Mouse (Mus musculus): ENCODE measurements around the gene Unc119. TPM values are rescaled to one million over a fixed set of nuclear protein-coding genes. Genes with fewer than 3 reads are reported as not detected.

The Unc119 gene
- polyA plus RNA-seq, 2 experiments, result 55.7 to 114 TPM

DNA sequence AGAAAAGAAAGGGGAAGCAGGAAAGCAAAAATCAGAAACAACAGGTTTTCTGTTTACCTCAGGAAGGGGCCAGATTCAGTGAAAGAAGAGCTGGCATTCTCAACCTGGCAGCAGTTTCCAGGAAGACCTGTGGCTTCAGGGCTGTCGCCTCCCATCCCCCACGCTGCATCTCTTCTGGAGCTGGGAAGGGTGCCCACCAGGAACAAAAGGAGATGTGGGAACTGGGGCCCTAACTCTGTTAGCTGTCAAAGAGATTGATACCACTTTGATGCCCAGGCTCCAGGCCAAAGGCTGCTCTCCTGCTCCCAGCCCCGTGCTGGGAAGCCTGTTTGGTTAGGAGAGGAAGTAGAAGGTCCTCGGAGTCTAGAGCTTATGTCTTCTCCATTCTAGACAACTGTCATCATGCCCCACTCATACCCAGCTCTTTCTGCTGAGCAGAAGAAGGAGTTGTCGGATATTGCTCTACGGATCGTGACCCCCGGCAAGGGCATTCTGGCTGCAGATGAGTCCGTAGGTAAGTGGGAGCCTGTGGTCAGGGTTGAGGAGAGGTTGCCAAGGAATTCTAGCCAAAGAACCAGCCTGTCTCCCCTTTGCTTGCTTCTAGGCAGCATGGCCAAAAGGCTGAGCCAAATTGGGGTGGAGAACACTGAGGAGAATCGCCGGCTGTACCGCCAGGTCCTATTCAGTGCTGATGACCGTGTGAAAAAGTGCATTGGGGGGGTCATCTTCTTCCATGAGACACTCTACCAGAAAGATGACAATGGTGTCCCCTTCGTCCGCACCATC is 19.1 kb upstream of the Unc119 start:
- no peak for ATAC-seq (ENCODE audit: low FRiP score, low read depth)

DNA sequence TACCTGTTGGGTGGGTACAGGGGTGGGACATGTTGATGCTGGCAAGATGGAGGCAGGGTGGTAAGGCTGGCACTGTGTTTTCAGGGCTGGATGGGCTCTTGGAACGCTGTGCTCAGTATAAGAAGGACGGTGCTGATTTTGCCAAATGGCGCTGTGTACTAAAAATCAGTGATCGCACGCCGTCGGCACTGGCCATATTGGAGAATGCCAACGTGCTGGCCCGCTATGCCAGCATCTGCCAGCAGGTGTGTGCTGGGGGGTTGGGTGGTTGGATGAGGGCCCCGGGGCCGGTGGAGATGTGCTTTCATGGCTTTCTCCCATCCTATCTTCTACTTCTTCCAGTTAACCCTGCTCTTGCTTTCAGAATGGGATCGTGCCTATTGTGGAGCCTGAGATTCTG is 18.3 kb upstream of the Unc119 start:
- H3K4me1 ChIP-seq (ENCODE audit: control insufficient read depth, insufficient read depth, low read length), result peaks cover 20% of the 10 kb centered on the region
- peaks cover 20% of the 10 kb centered on the region for H3K36me3 ChIP-seq (ENCODE audit: control insufficient read depth, insufficient read depth, low read length)
- no peak for TF ChIP-seq POLR2A (IDR thresholded peaks at IDR 0.05; ENCODE audit: borderline replicate concordance, extremely low read depth, insufficient read depth, insufficient read length)
- H3K27me3 ChIP-seq (ENCODE audit: control insufficient read depth, insufficient read depth, low read length), result no peaks in the 10 kb centered on the region
- H3K9me3 ChIP-seq (ENCODE audit: control insufficient read depth, low read length), result no peaks in the 10 kb centered on the region
- H3K9ac ChIP-seq (ENCODE audit: low read depth, low read length, severe bottlenecking), result no peak overlapping the region
- H3K4me3 ChIP-seq (replicated peaks; ENCODE audit: low read length), result no peak overlapping the region
- no peak overlapping the region for H3K27ac ChIP-seq (replicated peaks; ENCODE audit: low read depth, low read length)
- ATAC-seq (ENCODE audit: low FRiP score, low read depth) (no peak), DNase-seq (ENCODE audit: low spot score) (no peak)
- whole genome bisulfite sequencing, result 94% methylated on average over 12 of the region's 12 CpGs
- H3K4me2 ChIP-seq (replicated peaks; ENCODE audit: low read depth, low read length, severe bottlenecking), result no peak overlapping the region

More for the DNA sequence above, 19.1 kb upstream of the Unc119 start:
- Histone ChIP-seq H3K4me3 (replicated peaks; ENCODE audit: low read length) (no peak overlapping the region), H3K9ac (ENCODE audit: low read depth, low read length, severe bottlenecking) (no peak overlapping the region), H3K36me3 (ENCODE audit: control insufficient read depth, insufficient read depth, low read length) (peaks cover 26% of the 10 kb centered on the region), H3K27ac (replicated peaks; ENCODE audit: low read depth, low read length) (no peak overlapping the region), H3K27me3 (ENCODE audit: control insufficient read depth, insufficient read depth, low read length) (no peaks in the 10 kb centered on the region), H3K4me2 (replicated peaks; ENCODE audit: low read depth, low read length, severe bottlenecking) (no peak overlapping the region), H3K9me3 (ENCODE audit: control insufficient read depth, low read length) (no peaks in the 10 kb centered on the region), H3K4me1 (ENCODE audit: control insufficient read depth, insufficient read depth, low read length) (peaks cover 20% of the 10 kb centered on the region)
- no peak for TF ChIP-seq POLR2A (IDR thresholded peaks at IDR 0.05; ENCODE audit: borderline replicate concordance, extremely low read depth, insufficient read depth, insufficient read length)
- WGBS, result 88% methylated on average over 15 of the region's 15 CpGs
- DNase-seq (ENCODE audit: low spot score), result no peak

DNA sequence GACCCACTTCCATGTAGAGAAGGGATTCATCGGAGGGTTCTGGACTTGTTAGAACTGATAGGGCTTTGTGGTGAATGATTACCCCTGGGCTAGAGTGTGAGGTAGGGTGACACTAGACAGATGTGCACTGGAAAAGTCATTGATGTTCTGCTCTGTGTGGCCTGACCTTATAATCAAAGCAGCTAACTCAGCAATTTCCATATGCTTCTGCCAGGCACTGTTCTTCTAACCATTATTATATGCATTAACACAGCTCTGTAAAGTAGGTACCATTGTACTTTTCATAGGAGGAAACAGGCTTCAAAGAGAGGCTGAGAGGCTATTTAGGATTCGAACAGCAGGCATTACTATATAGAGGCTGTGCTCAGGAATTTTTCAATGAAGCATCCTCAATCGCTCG is 16.1 kb upstream of the Unc119 start:
- Histone ChIP-seq H3K4me3 (replicated peaks; ENCODE audit: low read length) (no peak overlapping the region), H3K4me1 (ENCODE audit: control insufficient read depth, insufficient read depth, low read length) (peaks cover 18% of the 10 kb centered on the region), H3K4me2 (replicated peaks; ENCODE audit: low read depth, low read length, severe bottlenecking) (no peak overlapping the region), H3K9me3 (ENCODE audit: control insufficient read depth, low read length) (no peaks in the 10 kb centered on the region), H3K9ac (ENCODE audit: low read depth, low read length, severe bottlenecking) (no peak overlapping the region), H3K36me3 (ENCODE audit: control insufficient read depth, insufficient read depth, low read length) (0 out of 2 replicates have a peak, but pooled peaks cover 2% of the 10 kb centered on the region), H3K27ac (replicated peaks; ENCODE audit: low read depth, low read length) (no peak overlapping the region), H3K27me3 (ENCODE audit: control insufficient read depth, insufficient read depth, low read length) (no peaks in the 10 kb centered on the region)
- TF ChIP-seq POLR2A (IDR thresholded peaks at IDR 0.05; ENCODE audit: borderline replicate concordance, extremely low read depth, insufficient read depth, insufficient read length), result no peak
- ATAC-seq (ENCODE audit: low FRiP score, low read depth) (no peak), DNase-seq (ENCODE audit: low spot score) (no peak)
- WGBS, result 88% methylated on average over 4 of the region's 4 CpGs

DNA sequence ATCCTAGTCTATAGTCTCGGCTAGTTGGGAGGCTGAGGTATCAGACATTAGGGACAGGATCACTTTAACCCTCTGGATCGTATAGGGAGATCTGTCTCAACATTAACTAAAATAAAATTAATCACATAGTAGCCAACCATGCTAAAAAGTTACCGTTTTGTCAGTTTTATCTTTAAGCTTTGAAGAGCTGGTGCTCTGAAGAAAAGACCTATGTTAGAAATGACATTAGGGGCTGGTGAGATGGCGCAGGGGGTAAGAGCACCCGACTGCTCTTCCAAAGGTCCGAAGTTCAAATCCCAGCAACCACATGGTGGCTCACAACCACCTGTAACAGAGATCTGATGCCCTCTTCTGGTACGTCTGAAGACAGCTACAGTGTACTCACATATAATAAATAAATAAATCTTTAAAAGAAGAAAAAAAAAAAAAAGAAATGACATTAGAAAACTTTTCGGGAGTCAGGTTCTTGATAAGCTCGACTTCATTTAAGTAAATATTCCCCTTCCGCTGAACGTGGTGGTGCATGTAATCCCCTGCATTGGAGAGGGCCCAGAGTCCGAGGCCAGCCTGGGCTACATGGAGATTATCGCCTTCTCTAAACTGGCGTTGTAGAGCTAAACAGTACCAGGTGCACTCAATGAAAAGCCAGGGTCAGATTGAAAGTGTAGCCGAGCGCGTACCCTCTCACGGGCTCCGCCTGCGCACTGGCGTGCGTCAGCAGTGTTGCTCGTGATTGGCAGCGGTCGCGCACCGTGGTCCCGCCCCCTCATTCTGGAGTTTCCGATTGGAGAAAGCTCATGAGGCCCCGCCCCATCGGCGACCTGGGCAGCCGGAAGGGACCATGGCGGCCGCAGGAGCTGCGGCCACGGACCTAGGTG is 15.4 kb upstream of the Unc119 start, which contains the start of gene Pigs:
Gene Pigs (plus strand): TSS at position 782 of the 878 bp plus-strand sequence.
- Histone ChIP-seq H3K9ac (ENCODE audit: low read depth, low read length, severe bottlenecking) (peak within 1 kb of the TSS; percentile 66), H3K4me1 (ENCODE audit: control insufficient read depth, insufficient read depth, low read length) (peaks cover 11% of the 10 kb centered on the region), H3K27ac (replicated peaks; ENCODE audit: low read depth, low read length) (no peak within 1 kb of the TSS), H3K27me3 (ENCODE audit: control insufficient read depth, insufficient read depth, low read length) (no peaks in the 10 kb centered on the region), H3K4me2 (replicated peaks; ENCODE audit: low read depth, low read length, severe bottlenecking) (peak within 1 kb of the TSS; percentile 77), H3K9me3 (ENCODE audit: control insufficient read depth, low read length) (no peaks in the 10 kb centered on the region), H3K36me3 (ENCODE audit: control insufficient read depth, insufficient read depth, low read length) (peaks cover 8% of the 10 kb centered on the region), H3K4me3 (replicated peaks; ENCODE audit: low read length) (peak within 1 kb of the TSS; percentile 64)
- DNase-seq (ENCODE audit: low spot score), result peak; percentile 95
- WGBS, result 16% methylated on average over 33 of the region's 37 CpGs
- peak; percentile 98 for ATAC-seq (ENCODE audit: low FRiP score, low read depth)
- 0 out of 2 replicates have a peak, but pooled peaks have one; percentile 61 for TF ChIP-seq POLR2A (IDR thresholded peaks at IDR 0.05; ENCODE audit: borderline replicate concordance, extremely low read depth, insufficient read depth, insufficient read length)

DNA sequence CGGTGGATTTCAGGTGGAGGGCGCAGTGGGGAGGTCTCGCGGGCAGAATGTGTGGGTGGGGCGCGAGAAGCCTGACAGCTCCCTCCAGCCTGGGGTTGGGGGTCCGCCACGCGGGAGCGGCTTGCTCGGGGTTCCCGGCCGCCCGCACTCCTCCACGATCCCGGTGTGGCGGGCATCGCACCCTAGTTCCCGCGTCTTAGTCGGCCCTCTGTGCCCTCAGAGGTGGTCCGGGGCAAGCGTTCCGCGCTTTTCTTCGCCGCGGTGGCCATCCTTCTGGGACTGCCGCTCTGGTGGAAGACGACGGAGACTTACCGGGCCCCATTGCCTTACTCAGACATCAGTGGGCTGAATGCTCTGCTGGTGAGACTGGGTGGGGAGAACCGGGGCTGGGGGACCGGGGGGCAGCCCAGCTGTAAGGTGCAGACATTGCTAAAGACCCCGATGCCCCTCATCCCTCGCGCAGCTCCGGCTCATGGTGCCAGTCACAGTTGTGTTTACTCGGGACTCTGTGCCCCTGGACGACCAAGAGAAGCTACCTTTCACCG is 14.7 kb upstream of the Unc119 start:
- peak overlapping the region; percentile 66 for H3K9ac ChIP-seq (ENCODE audit: low read depth, low read length, severe bottlenecking)
- TF ChIP-seq POLR2A (IDR thresholded peaks at IDR 0.05; ENCODE audit: borderline replicate concordance, extremely low read depth, insufficient read depth, insufficient read length), result no peak
- peak overlapping the region; percentile 64 for H3K4me3 ChIP-seq (replicated peaks; ENCODE audit: low read length)
- 2% methylated on average over 23 of the region's 41 CpGs for WGBS
- H3K36me3 ChIP-seq (ENCODE audit: control insufficient read depth, insufficient read depth, low read length), result peaks cover 16% of the 10 kb centered on the region
- H3K27me3 ChIP-seq (ENCODE audit: control insufficient read depth, insufficient read depth, low read length), result no peaks in the 10 kb centered on the region
- peaks cover 5% of the 10 kb centered on the region; the same call in 1 of the 2 replicates for H3K4me1 ChIP-seq (ENCODE audit: control insufficient read depth, insufficient read depth, low read length)
- H3K9me3 ChIP-seq (ENCODE audit: control insufficient read depth, low read length), result no peaks in the 10 kb centered on the region
- ATAC-seq (ENCODE audit: low FRiP score, low read depth) (peak; percentile 56; the same call in 1 of the 2 replicates), DNase-seq (ENCODE audit: low spot score) (no peak)
- no peak overlapping the region for H3K27ac ChIP-seq (replicated peaks; ENCODE audit: low read depth, low read length)
- peak overlapping the region; percentile 77 for H3K4me2 ChIP-seq (replicated peaks; ENCODE audit: low read depth, low read length, severe bottlenecking)

Measured in limb, embryonic 14.5 days (tissue).